Comparison of ENCODE assay signal across 16 mouse cellular contexts in genomic region chr16:96303356-96303755, GRCm38 (mm10).
"Had no signal": no experiment of that assay in that cellular context is flagged by ENCODE, and none has a peak within 500 bp of the region (broad histone marks: within the 10 kb centered on the region; RNA-seq: fewer than 3 reads in every experiment).

No protein-coding gene starts in this region.

- DNase-seq: lung, adult 18-20 months; lung, embryonic 14.5 days; lung, postnatal 10 days; lung, postnatal 4 days; midbrain, embryonic 14.5 days; right cerebral cortex, postnatal 14 days; thymus, adult 2 months; thymus, postnatal 25 days; thymus, postnatal 4 days had no signal

- H3K27ac ChIP-seq: midbrain, embryonic 10.5 days; midbrain, embryonic 12.5 days; neural tube, embryonic 13.5 days; neural tube, embryonic 15.5 days; stomach, embryonic 15.5 days; stomach, postnatal 0 days had no signal

- H3K4me3 ChIP-seq: midbrain, embryonic 10.5 days; midbrain, embryonic 12.5 days; myocyte; neural tube, embryonic 13.5 days; neural tube, embryonic 15.5 days; stomach, embryonic 15.5 days had no signal
